Mouse (Mus musculus) neural tube, embryonic 10.5 days (tissue): ENCODE measurements around the gene Itgb7.
A peak's percentile ranks its signal among the peaks of the same experiment; 100 is the strongest.
"Not testable (repeated sequence)": the region's sequence is repeated elsewhere in the genome, so short reads cannot be mapped to it uniquely, and the experiment has no call there.

Experiments used
- DNase-seq: peaks from one replicate; pipeline ENCODE4 v3.0.0-alpha.2; 2017; ENCODE audit warnings: low spot score; ENCODE audit errors: extremely low spot score

Itgb7 gene

GRCm38 (mm10) chr15:102230408-102231321, 1.1 kb downstream of the Itgb7 start:
- DNase-seq, result no peak

- not testable (repeated sequence) for DNase-seq
Observed at GRCm38 (mm10) chr15:102225619-102226018, 6.1 kb downstream of the Itgb7 start.

DNA sequence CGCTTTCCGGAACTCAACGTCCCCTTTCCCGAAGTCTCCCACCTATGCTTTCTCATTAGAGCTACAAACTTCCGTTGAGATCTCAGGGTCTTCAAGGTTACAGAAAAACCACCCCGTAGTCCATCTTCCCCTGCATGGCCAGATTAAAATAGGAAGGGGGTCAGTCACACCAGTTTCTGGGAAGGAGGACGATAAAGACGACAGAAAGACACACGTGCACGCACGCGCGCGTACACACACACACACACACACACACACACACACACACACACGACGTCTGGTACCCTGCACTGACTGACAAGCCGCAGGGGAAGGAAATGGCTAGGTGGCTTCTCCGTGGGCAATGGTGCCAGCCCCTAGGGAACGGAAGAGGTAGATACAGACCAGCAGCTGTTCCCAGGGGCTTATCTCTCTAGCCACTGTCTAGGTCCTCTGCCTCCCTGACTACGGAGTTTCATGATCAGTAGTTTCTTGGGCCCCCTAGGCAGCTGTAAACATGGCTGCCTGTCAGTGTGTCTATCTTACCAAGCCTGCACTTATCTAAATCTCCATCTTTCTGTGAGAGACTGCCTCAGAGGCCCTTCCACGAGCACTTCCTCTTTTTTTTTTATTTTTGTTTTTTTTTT, 6.6 kb downstream of the Itgb7 start:
- DNase-seq, result no peak

DNA sequence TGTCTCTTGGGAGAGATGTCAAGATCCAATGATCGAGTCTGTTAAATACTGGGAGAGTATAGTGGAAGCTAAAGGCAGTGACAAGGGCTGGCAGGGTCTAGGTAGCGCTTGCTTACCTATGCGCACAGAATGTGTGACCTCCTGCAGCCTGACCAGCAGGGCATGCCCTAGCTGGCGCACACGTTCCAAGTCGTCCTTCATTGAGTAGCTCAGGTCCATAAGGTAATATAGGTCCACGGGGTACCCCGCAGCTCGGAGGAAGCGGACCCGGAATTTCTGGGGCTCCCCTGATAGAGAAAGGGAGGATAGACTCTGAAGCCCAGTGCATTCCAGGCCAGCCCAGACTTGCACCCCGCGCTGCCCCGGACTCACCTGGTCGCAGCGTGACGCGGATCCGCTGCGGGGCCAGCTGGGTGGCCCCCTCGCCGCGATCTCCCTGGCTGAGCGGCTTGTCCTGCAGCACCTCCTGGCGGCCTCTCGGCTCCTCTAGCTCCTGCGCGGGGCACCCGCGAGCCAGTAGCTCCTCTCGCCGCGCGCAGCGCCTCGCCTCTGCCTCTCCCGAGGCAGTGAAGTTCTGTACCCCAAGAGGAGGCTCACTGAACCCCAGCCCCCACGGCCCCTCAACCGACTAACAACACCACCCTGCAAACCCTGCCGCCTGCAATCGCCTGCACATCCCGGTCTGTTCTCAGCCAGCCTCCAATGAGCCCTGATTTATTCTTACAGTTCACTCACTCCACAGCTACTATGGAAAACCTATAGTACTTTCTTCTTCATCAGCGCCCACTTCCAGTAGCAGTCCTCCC, 7.4 kb downstream of the Itgb7 start:
- peak; percentile 85 for DNase-seq

DNA sequence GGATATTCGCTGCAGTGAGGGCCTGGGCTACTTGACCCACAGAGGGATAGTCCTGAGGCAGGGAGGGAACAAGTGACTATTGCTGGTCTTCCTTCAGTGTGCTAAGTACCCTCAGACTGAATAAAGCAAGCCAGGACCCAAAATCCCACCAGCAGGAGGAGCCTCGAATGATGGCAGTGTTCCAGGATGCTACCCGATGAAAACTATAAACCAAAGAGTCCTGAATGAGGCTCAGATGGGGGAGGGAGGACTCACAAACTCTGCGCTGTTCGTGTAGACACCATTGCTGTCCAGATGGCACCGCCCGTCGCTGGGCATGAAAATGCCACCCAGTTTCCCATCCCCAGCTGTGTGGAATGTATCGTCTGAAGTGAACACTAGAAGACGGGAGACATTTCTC, 9.4 kb downstream of the Itgb7 start:
- no peak for DNase-seq

DNA sequence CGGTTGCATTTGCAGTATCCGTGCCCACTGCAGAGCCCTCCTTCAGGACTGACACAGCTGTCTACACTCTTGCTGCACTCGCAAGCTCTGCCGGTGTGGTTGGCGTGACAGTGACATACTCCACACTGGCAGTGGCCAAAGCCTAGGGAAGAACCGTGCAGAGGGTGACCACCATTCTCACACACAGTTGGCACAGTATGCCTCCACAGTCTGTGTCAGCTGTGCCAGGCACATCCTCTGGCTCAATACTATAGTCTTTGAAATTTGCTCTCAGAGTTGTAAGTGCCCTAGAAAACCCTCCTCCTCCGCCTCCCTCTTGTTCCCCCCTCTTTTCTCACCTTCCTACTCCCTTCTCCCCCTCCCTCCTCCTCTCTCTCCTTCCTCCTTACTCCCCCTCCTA, 14.4 kb downstream of the Itgb7 start:
- peak; percentile 11 for DNase-seq

DNA sequence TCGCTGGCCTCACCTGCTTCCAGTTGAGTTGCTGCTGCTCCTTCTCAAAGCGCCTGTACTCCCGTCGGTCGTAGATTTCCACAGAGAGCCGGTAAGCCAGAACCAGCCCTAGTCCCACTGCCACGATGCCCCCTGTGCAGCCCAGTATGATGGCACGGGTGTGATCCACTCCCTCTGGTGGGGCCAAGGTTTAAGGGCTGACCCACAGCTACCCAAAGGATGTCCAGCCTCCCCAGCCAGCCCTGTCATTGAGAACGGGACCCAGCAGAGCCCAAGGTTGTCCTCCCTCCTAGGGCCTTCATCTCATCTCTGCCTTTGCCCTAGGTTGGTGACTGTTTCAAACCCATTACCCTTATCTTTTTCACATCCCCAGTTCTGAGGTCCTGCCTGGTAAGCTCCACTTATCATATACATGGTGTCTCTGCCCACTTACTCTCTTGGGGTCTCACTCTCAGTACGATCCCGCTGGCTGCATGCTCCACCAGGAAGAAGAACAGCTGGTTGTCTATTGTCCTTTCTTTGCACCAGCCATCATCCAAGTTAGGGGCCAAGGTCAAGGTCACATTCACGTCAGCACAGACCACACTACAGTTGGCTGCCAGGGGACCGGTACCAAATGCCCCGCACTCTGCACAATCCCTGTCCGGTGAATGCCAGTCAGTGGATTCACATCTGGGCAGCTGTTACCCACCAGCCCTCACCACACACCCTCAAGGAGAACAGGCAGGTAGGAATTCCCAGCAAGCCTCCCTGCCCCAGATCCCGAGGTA, 15.1 kb downstream of the Itgb7 start:
- DNase-seq, result no peak

DNA sequence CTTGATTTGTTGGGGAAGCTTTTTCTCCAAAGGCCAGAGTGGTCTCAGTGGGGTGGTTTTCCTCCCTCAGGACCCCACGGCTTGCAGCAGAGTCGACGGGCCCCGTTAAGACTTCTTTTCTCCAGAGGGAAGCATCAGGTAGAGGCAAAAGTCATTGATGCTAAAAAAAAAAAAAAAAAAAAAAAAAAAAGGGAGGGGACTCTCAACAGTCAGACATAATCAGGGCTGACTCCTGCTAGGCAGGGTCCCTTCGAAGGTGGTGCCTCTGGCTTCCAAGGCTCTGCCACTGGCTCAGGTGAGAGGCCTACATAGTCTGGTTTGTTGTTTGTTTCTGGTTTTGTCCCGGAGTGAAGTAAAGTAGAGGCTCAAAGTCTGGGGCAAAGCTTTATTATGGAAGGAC, 16.1 kb downstream of the Itgb7 start:
- no peak for DNase-seq

GRCm38 (mm10) chr15:102214132-102214531, 17.6 kb downstream of the Itgb7 start:
- DNase-seq, result no peak

GRCm38 (mm10) chr15:102211895-102212294, 19.8 kb downstream of the Itgb7 start:
- no peak for DNase-seq

GRCm38 (mm10) chr15:102210816-102211215, 20.9 kb downstream of the Itgb7 start:
- no peak for DNase-seq

DNA sequence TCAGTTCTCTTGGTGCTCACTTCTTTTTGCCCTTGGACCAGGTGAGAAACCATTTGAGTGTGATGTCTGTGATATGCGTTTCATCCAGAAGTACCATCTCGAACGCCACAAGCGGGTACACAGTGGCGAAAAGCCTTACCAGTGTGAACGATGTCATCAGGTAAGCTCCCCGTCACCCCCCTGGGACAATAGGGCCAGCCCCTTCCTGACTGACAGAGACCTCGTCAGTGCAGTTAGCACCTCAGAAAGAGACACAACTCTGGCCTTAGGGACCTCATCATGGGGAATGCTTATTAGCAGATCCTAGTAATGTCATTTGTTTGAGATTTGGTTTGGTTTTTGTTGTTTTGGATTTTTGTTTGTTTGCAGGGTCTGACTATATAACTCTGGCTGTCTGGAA, 22.6 kb downstream of the Itgb7 start:
- no peak for DNase-seq

DNA sequence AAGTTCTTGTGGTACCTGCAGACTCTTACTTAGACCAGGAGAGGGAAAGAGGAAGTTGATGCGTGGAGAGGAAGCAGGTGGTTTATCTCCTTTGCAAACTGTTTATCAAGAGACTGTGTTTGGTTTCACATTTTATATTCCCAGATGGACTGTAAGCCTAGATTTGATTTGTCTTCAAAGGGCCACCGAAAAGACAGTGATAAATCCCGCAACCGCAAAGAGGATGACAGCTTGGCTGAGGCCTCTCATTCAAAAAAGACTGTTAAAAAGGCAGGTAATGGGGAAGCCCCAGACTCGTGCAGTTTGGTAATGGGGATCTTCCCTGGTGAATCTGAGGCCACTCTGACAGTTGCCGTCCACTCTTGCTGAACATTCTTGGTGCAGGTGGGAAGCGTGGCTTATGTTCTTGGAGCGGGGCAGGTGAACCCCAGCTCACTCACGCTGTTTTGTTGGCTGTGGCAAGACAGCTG, 23.6 kb downstream of the Itgb7 start:
- no peak for DNase-seq

- DNase-seq, result no peak
Observed at GRCm38 (mm10) chr15:102207351-102207750, 24.4 kb downstream of the Itgb7 start.

DNA sequence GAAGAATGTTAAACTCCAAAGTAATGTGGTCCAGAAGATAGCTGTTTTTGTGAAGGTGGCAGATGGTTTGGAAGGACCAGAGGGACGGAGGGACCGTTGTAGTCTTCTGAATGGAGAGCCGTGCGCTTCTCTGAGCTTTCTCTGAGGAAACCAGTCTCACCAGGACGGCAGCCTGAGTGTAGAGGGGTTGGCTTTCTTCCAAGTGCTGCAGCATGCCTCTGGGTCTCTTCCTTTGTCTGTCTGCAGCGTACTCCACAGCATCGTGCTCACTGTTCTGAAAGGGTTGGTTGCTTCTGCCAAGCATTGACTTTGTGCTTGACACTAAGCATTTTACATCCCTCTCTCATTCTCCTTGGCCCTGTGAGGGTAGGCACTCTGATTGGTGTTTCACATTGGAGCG, 26.0 kb downstream of the Itgb7 start:
- no peak for DNase-seq

DNA sequence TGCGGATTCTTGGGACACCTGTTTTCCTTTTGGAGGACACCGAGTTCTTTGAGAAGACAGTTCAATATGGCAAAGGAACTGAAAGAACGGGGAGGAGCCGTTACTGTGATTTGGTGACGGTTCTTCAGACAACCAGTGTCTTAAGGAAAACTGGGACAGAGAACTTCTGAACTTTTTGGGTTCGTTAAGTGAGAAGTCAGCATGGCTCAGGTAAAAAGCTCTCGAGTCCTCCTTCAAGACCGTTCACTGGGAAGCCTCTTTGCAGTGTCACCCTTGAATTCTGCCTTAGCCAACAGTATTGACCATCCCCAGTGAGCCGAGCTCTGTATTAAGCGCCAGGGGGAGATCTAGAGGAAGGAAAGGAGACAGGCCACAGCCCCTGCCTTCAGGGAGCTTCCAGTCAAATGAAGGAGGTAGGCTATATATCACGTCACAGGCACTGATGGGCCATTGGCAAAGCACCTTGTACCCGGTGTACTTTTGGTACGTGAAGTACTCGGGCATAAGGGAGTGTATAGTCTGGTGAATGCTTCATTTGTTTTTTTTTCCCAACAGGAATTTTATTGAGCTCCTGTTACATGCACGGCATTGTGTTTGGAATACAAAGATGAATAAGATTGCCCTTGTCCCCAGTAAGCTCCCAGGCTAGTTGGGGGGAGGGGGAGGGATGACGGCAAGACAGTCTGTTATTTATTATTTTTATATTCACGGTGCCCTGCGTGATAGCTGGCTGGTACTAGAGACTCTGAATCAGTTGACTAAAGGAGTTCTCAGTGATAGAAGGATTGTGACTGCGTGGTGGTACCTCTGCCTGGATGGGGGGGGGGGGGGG, 26.9 kb downstream of the Itgb7 start, which contains the start of gene Csad:
TSS of gene Csad (minus strand) at position 51 of the 832 bp plus-strand sequence.
- DNase-seq, result no peak

GRCm38 (mm10) chr15:102203835-102204381, 27.8 kb downstream of the Itgb7 start:
- DNase-seq, result peak; percentile 73

- peak; percentile 98 for DNase-seq
Observed at GRCm38 (mm10) chr15:102202971-102203834, 28.5 kb downstream of the Itgb7 start, which contains the start of gene Zfp740. Gene Zfp740 (plus strand): TSS chr15:102203249.

DNA sequence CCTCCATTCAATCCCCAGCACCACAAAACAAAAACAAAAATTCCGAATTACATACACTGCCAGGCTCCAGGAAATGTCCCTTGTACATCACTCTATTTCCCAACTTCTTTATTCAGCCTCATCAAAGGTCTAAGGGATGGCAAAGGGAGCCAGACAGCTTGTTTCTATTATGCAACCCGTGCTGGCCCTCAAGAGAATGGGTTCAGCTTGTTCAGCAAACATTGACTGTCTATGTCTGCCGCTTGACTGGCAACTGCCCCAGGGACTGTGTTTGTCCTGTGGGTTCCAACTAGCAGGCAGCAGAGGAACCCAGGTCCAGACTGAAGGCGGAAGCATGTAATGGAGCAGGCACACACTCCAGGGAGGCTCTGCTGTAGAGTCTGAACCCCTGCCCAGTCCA, 32.9 kb downstream of the Itgb7 start:
- DNase-seq, result no peak
